In the genomic region with DNA sequence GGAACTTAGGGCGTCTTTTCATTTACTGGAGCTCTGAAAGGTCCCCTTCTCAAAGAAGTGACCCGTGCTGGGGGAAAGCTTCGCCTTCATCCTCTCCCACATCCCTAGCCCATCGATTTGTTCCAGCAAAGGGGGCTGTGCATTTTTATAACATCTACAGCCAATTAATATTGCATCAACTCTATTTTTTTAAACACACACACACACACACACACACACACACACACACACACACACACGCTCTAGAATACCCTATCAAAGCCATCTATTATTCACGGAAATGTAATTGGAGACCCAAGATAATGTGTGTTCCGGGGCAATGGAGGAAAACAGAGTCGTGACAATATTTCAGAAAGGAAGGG, we compare ENCODE assay signal across 27 mouse cellular contexts. TPM values are rescaled to one million over a fixed set of nuclear protein-coding genes. Genes with fewer than 3 reads are reported as not detected.
A peak's percentile ranks its signal among the peaks of the same experiment; 100 is the strongest.
DNase-seq lines count a peak whose midpoint lies in the region; ATAC-seq and TF ChIP-seq lines count a peak whose summit lies in the region.
"Had no signal": no experiment of that assay in that cellular context is flagged by ENCODE, and none has a peak within 500 bp of the region (broad histone marks: within the 10 kb centered on the region; RNA-seq: fewer than 3 reads in every experiment).

No protein-coding gene starts in this region.

- H3K27me3 ChIP-seq in E14TG2a.4 (ENCODE audit: insufficient read depth, low read length), result peaks cover 67% of the 10 kb centered on the region
- H3K27me3 ChIP-seq in hindbrain, embryonic 10.5 days (ENCODE audit: insufficient read depth, poor library complexity, severe bottlenecking), result peaks cover 100% of the 10 kb centered on the region
- peaks cover 68% of the 10 kb centered on the region for H3K27me3 ChIP-seq in hindbrain, postnatal 0 days (ENCODE audit: insufficient read depth, low read length)
- peaks cover 48% of the 10 kb centered on the region for H3K27me3 ChIP-seq in midbrain, embryonic 16.5 days (ENCODE audit: control insufficient read depth, insufficient read depth, low read depth, low read length)

- DNase-seq in hindbrain, embryonic 10.5 days (ENCODE audit: low spot score), result no peak
- DNase-seq in hindbrain, postnatal 0 days (ENCODE audit: low spot score), result no peak
- DNase-seq in testis, postnatal 14 days (ENCODE audit: low spot score), result no peak
- DNase-seq in gastrocnemius, postnatal 25 days, result no peak
- DNase-seq: B cell, adult 2 months; cerebellum, adult 9-11 months; heart, postnatal 14 days; kidney, adult 2 months; kidney, postnatal 10 days; lung, postnatal 14 days had no signal

- H3K27ac ChIP-seq in hindbrain, embryonic 10.5 days, result peak overlapping the region; percentile 16; the same call in 1 of the 2 replicates
- no peak overlapping the region for H3K27ac ChIP-seq in hindbrain, postnatal 0 days
- H3K27ac ChIP-seq in midbrain, embryonic 16.5 days (ENCODE audit: low read length), result peak overlapping the region; percentile 79
- H3K27ac ChIP-seq: embryonic facial prominence, embryonic 15.5 days; forebrain, embryonic 10.5 days; limb, embryonic 15.5 days had no signal

- no peak for ATAC-seq in hindbrain, postnatal 0 days
- peak; percentile 27; the same call in 1 of the 2 replicates for ATAC-seq in midbrain, embryonic 16.5 days
- no peak for ATAC-seq in megakaryocyte-erythroid progenitor cell, adult 5-6 weeks (replicated peaks; ENCODE audit: low FRiP score, low TSS enrichment, poor library complexity, severe bottlenecking)
- no peak for ATAC-seq in monocyte, adult 5-6 weeks (replicated peaks; ENCODE audit: insufficient number of reproducible peaks, low FRiP score, low TSS enrichment, poor library complexity, severe bottlenecking)
- ATAC-seq: inflammation-experienced regulatory T-cells, adult 6 months had no signal

- no peak overlapping the region for H3K9ac ChIP-seq in hindbrain, postnatal 0 days (replicated peaks; ENCODE audit: low read length)
- peak overlapping the region; percentile 43 for H3K9ac ChIP-seq in midbrain, embryonic 16.5 days (ENCODE audit: low read depth, low read length)
- H3K9ac ChIP-seq: embryonic facial prominence, embryonic 15.5 days; heart, embryonic 12.5 days; limb, embryonic 15.5 days had no signal

- no peaks in the 10 kb centered on the region for H3K9me3 ChIP-seq in E14TG2a.4 (ENCODE audit: low read length)
- H3K9me3 ChIP-seq in hindbrain, embryonic 10.5 days, result no peaks in the 10 kb centered on the region
- no peaks in the 10 kb centered on the region for H3K9me3 ChIP-seq in hindbrain, postnatal 0 days (ENCODE audit: low read length)
- H3K9me3 ChIP-seq in midbrain, embryonic 16.5 days (replicated peaks; ENCODE audit: control insufficient read depth, low read length, poor library complexity, severe bottlenecking), result no peaks in the 10 kb centered on the region
- H3K9me3 ChIP-seq: embryonic facial prominence, embryonic 15.5 days; forebrain, embryonic 10.5 days; heart, embryonic 12.5 days; limb, embryonic 15.5 days; megakaryocyte, embryonic 14.5 days had no signal

- H3K4me2 ChIP-seq in hindbrain, postnatal 0 days (ENCODE audit: low read depth, low read length), result peak overlapping the region; percentile 47
- peak overlapping the region; percentile 56 for H3K4me2 ChIP-seq in midbrain, embryonic 16.5 days (ENCODE audit: low read length)
- H3K4me2 ChIP-seq: embryonic facial prominence, embryonic 15.5 days; heart, embryonic 12.5 days; limb, embryonic 15.5 days had no signal

- peak overlapping the region; percentile 69 for H3K4me3 ChIP-seq in E14TG2a.4 (replicated peaks; ENCODE audit: low read length)
- H3K4me3 ChIP-seq in hindbrain, embryonic 10.5 days, result peak overlapping the region; percentile 35
- peak overlapping the region; percentile 18; the same call in 1 of the 2 replicates for H3K4me3 ChIP-seq in hindbrain, postnatal 0 days (ENCODE audit: low read length)
- peak overlapping the region; percentile 29 for H3K4me3 ChIP-seq in midbrain, embryonic 16.5 days (ENCODE audit: low read depth, low read length)
- H3K4me3 ChIP-seq: embryonic facial prominence, embryonic 15.5 days; forebrain, embryonic 10.5 days; limb, embryonic 15.5 days; megakaryocyte, embryonic 14.5 days had no signal

- no peaks in the 10 kb centered on the region for H3K36me3 ChIP-seq in E14TG2a.4 (ENCODE audit: insufficient read depth, low read length)
- no peaks in the 10 kb centered on the region for H3K36me3 ChIP-seq in hindbrain, embryonic 10.5 days
- H3K36me3 ChIP-seq in hindbrain, postnatal 0 days (ENCODE audit: insufficient read depth, low read length), result no peaks in the 10 kb centered on the region
- no peaks in the 10 kb centered on the region for H3K36me3 ChIP-seq in midbrain, embryonic 16.5 days (ENCODE audit: control insufficient read depth, insufficient read depth, low read length)
- H3K36me3 ChIP-seq: embryonic facial prominence, embryonic 15.5 days; forebrain, embryonic 10.5 days; heart, embryonic 12.5 days; limb, embryonic 15.5 days had no signal

- H3K4me1 ChIP-seq in E14TG2a.4 (replicated peaks; ENCODE audit: low read depth, low read length), result peaks cover 69% of the 10 kb centered on the region
- H3K4me1 ChIP-seq in hindbrain, embryonic 10.5 days (replicated peaks), result peaks cover 13% of the 10 kb centered on the region
- H3K4me1 ChIP-seq in hindbrain, postnatal 0 days (ENCODE audit: insufficient read depth, low read length), result no peaks in the 10 kb centered on the region
- H3K4me1 ChIP-seq in midbrain, embryonic 16.5 days (ENCODE audit: control insufficient read depth, insufficient read depth, low read length), result peaks cover 14% of the 10 kb centered on the region
- H3K4me1 ChIP-seq: embryonic facial prominence, embryonic 15.5 days; heart, embryonic 12.5 days; megakaryocyte, embryonic 14.5 days had no signal

- TF ChIP-seq CTCF in E14TG2a.4 (conservative IDR thresholded peaks at IDR 0.05; ENCODE audit: low read length), result no peak
- TF ChIP-seq CTCF in hindbrain, postnatal 0 days (IDR thresholded peaks at IDR 0.05; ENCODE audit: low read depth), result no peak

- WGBS in hindbrain, embryonic 10.5 days, result 2% methylated on average over 8 of the region's 8 CpGs
- WGBS in hindbrain, postnatal 0 days, result under 1% methylated on average over 8 of the region's 8 CpGs
- 0% methylated on average over 8 of the region's 8 CpGs for WGBS in midbrain, embryonic 16.5 days

RNA-seq across cellular contexts. Expression of a gene that starts 8.7 kb away (rescaled TPM):
- 0.60 and 1.7 TPM in 2 replicates for polyA plus RNA-seq in hindbrain, embryonic 10.5 days (2016; fragmentation: Nextera tagmentation; extraction: Ambion mirVana)
- total RNA-seq in hindbrain, postnatal 0 days (2014; rRNA removed), result 3.9 and 7.8 TPM in 2 replicates
- polyA plus RNA-seq in hindbrain, postnatal 0 days (2015; fragmentation: Nextera tagmentation; extraction: Ambion mirVana), result 2.7 and 3.3 TPM in 2 replicates
- polyA plus RNA-seq in midbrain, embryonic 16.5 days (2015; fragmentation: Nextera tagmentation; extraction: Ambion mirVana), result 15.3 and 24.7 TPM in 2 replicates
- not detected for total RNA-seq in gastrocnemius, postnatal 25 days (2021)
- total RNA-seq in megakaryocyte-erythroid progenitor cell, adult 5-6 weeks (2014; fragmentation: Nextera tagmentation), result not detected in 2 replicates
- total RNA-seq in megakaryocyte-erythroid progenitor cell, adult 5-6 weeks (2017), result not detected in 2 replicates
- total RNA-seq in monocyte, adult 5-6 weeks (2017), result not detected in 3 replicates
- total RNA-seq: adrenal gland, adult 18-20 months; gastrocnemius, adult 8-10 months; heart, postnatal 14 days; layer of hippocampus, adult 18-20 months; left cerebral cortex, postnatal 36 days had no signal
- polyA plus RNA-seq: cortical plate, adult 2 months; embryonic facial prominence, embryonic 15.5 days; forebrain, embryonic 10.5 days; heart, embryonic 12.5 days; inflammation-experienced regulatory T-cells, adult 6 months; kidney, adult 2 months; limb, embryonic 15.5 days; liver, embryonic 16.5 days; stomach, embryonic 16.5 days had no signal

Comparison
In these comparisons a context has a peak if more than half of its experiments do, and no peak if none do; other contexts are left out.
1. H3K4me3 ChIP-seq: peak in every context shown above with its lines; median percentile 69 in E14TG2a.4; 35 in hindbrain, embryonic 10.5 days; 29 in midbrain, embryonic 16.5 days; 18 in hindbrain, postnatal 0 days.